Mouse (Mus musculus): ENCODE measurements around the gene Selenof. TPM values are rescaled to one million over a fixed set of nuclear protein-coding genes. Genes with fewer than 3 reads are reported as not detected.

Selenof gene
- polyA plus RNA-seq, 1 experiment, result 264 TPM

DNA sequence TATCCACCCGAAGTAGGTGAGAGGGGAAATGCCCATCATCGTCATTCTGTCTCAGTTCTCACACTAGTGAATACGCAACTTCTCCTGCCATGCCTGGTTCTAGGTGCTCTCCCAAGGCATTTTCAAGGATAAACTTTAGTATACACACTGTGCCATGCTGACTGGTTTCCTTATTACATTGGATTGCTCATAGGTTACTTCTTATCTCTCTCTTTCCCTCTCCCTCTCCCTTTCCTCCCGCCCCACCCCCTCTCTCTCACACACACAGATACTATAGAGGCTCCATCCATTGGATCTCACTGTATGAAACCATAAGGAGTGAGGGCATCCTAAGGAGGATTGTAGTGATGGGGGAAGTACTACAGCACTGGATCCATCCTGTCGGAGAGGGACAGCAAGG, 38.0 kb downstream of the Selenof start:
- no peak overlapping the region for H3K4me3 ChIP-seq
- no peaks in the 10 kb centered on the region for H3K79me2 ChIP-seq (ENCODE audit: control insufficient read depth, insufficient read depth)
- no peaks in the 10 kb centered on the region for H3K36me3 ChIP-seq (ENCODE audit: control insufficient read depth, insufficient read depth)
- no peak overlapping the region for H3ac ChIP-seq (ENCODE audit: control insufficient read depth, insufficient read length)
- H3K27me3 ChIP-seq (ENCODE audit: control insufficient read depth, insufficient read depth, insufficient read length), result no peaks in the 10 kb centered on the region
- TF ChIP-seq POLR2A (IDR thresholded peaks at IDR 0.05; ENCODE audit: insufficient read length, low read depth) (no peak), E2F4 (IDR thresholded peaks at IDR 0.05; ENCODE audit: insufficient read depth) (no peak), MAX (IDR thresholded peaks at IDR 0.05; ENCODE audit: low read depth) (no peak), CEBPB (IDR thresholded peaks at IDR 0.05; ENCODE audit: insufficient read depth, poor library complexity, severe bottlenecking) (no peak), POLR2AphosphoS2 (IDR thresholded peaks at IDR 0.05; ENCODE audit: insufficient read length, low read depth) (no peak), TCF12 (IDR thresholded peaks at IDR 0.05; ENCODE audit: insufficient read depth, poor library complexity, severe bottlenecking) (no peak), MYOD1 (IDR thresholded peaks at IDR 0.05; ENCODE audit: control insufficient read depth in 1 of 3, insufficient read length in 2 of 3, low read depth in 2 of 3) (no peak), REST (IDR thresholded peaks at IDR 0.05; ENCODE audit: insufficient read depth, insufficient read length) (no peak), SRF (IDR thresholded peaks at IDR 0.05; ENCODE audit: control insufficient read depth, insufficient read length, low read depth) (no peak), MYOG (IDR thresholded peaks at IDR 0.05; ENCODE audit: control insufficient read depth in 1 of 3, insufficient read depth in 1 of 3, insufficient read length in 2 of 3, low read depth in 2 of 3) (no peak), TCF3 (IDR thresholded peaks at IDR 0.05; ENCODE audit: insufficient read length, low read depth) (no peak), USF1 (IDR thresholded peaks at IDR 0.05; ENCODE audit: low read depth) (no peak)
- H3K4me2 ChIP-seq (ENCODE audit: low read depth), result no peak overlapping the region

DNA sequence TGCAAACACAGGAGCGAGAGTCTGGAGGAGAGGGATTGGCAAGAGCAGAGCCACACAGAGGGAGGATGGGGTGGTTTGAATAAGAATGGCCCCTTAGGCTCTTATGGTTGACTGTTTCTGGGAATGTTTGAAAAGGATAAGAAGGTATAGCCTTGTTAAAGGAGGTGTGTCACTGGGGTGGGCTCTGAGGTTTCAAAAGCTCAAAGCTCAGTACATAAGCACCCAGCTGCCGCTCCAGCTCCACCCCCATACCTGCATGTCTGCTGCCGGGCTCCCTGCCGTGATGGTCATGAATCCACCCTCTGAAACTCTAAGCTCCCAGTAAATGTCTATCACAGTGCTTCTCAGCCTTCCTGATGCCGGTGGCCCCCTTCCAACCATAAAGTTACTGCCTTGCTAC, 40.7 kb downstream of the Selenof start:
- Histone ChIP-seq H3K36me3 (ENCODE audit: control insufficient read depth, insufficient read depth) (no peaks in the 10 kb centered on the region), H3K79me2 (ENCODE audit: control insufficient read depth, insufficient read depth) (no peaks in the 10 kb centered on the region), H3K27me3 (ENCODE audit: control insufficient read depth, insufficient read depth, insufficient read length) (no peaks in the 10 kb centered on the region), H3K4me2 (ENCODE audit: low read depth) (no peak overlapping the region), H3ac (ENCODE audit: control insufficient read depth, insufficient read length) (no peak overlapping the region), H3K4me3 (no peak overlapping the region)
- TF ChIP-seq E2F4 (IDR thresholded peaks at IDR 0.05; ENCODE audit: insufficient read depth), result no peak
- TF ChIP-seq POLR2AphosphoS2 (IDR thresholded peaks at IDR 0.05; ENCODE audit: insufficient read length, low read depth), result no peak
- no peak for TF ChIP-seq REST (IDR thresholded peaks at IDR 0.05; ENCODE audit: insufficient read depth, insufficient read length)
- no peak for TF ChIP-seq TCF12 (IDR thresholded peaks at IDR 0.05; ENCODE audit: insufficient read depth, poor library complexity, severe bottlenecking)

DNA sequence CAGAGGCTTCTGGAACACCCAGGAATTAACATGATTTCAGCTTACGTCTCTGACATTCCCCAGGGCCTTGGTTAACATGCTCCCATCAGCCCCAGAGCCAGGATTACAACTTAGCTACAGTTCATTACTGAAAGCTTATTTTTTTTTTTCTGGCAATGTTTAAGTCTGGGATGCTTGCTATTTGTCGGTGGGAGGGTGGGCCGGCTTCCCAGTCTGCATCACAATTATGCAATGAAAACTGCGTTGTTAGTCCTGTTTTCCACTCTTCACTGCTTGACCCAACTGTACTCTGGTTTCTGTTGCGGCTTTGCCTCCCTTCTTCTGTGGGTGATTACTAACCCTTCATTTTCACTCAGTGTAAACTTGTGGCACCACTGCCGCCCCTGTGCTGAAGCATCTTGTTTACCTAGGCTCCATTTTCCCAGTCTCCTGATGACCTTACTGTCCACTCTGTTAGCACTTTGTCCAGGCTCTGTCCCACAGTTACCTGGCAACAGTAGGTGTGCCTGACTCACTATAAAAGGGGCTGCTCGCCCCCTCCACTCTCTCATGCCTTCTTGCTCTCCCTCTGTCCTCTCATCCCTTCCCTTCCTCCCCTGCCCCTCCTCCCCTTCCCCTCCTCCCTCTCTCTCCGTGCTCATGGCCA, 41.6 kb downstream of the Selenof start:
- Histone ChIP-seq H3K36me3 (ENCODE audit: control insufficient read depth, insufficient read depth) (no peaks in the 10 kb centered on the region), H3K4me3 (no peak overlapping the region), H3ac (ENCODE audit: control insufficient read depth, insufficient read length) (no peak overlapping the region), H3K27me3 (ENCODE audit: control insufficient read depth, insufficient read depth, insufficient read length) (no peaks in the 10 kb centered on the region), H3K4me2 (ENCODE audit: low read depth) (no peak overlapping the region), H3K79me2 (ENCODE audit: control insufficient read depth, insufficient read depth) (no peaks in the 10 kb centered on the region)
- TF ChIP-seq MAX (IDR thresholded peaks at IDR 0.05; ENCODE audit: low read depth) (no peak), SRF (IDR thresholded peaks at IDR 0.05; ENCODE audit: control insufficient read depth, insufficient read length, low read depth) (no peak), REST (IDR thresholded peaks at IDR 0.05; ENCODE audit: insufficient read depth, insufficient read length) (no peak), POLR2A (IDR thresholded peaks at IDR 0.05; ENCODE audit: insufficient read length, low read depth) (no peak), MYOD1 (IDR thresholded peaks at IDR 0.05; ENCODE audit: control insufficient read depth in 1 of 3, insufficient read length in 2 of 3, low read depth in 2 of 3) (no peak), MYOG (IDR thresholded peaks at IDR 0.05; ENCODE audit: control insufficient read depth in 1 of 3, insufficient read depth in 1 of 3, insufficient read length in 2 of 3, low read depth in 2 of 3) (no peak), TCF3 (IDR thresholded peaks at IDR 0.05; ENCODE audit: insufficient read length, low read depth) (no peak)

DNA sequence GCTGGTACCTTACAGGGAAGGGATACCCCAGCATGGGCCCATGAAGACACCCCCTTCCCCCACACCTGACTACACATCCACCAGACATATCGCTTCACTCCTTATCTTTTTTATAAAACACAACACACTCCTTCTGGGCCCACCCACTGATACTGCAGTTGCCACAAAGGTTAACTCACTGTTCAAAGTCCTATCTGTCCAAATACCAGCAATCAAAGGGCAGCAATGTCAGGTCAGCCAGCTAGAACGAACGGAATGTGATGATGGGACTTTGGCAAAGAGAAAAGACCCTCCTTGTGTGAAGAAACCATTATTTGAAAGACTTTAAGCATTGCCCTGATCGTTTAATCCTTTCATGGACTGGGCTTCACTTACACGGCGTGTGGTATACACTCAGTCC, 42.3 kb downstream of the Selenof start:
- Histone ChIP-seq H3K4me2 (ENCODE audit: low read depth) (no peak overlapping the region), H3K79me2 (ENCODE audit: control insufficient read depth, insufficient read depth) (no peaks in the 10 kb centered on the region), H3K4me3 (no peak overlapping the region), H3ac (ENCODE audit: control insufficient read depth, insufficient read length) (no peak overlapping the region), H3K27me3 (ENCODE audit: control insufficient read depth, insufficient read depth, insufficient read length) (no peaks in the 10 kb centered on the region), H3K36me3 (ENCODE audit: control insufficient read depth, insufficient read depth) (no peaks in the 10 kb centered on the region)
- TF ChIP-seq MAX (IDR thresholded peaks at IDR 0.05; ENCODE audit: low read depth) (no peak), POLR2AphosphoS2 (IDR thresholded peaks at IDR 0.05; ENCODE audit: insufficient read length, low read depth) (no peak), E2F4 (IDR thresholded peaks at IDR 0.05; ENCODE audit: insufficient read depth) (no peak), USF1 (IDR thresholded peaks at IDR 0.05; ENCODE audit: low read depth) (no peak), CEBPB (IDR thresholded peaks at IDR 0.05; ENCODE audit: insufficient read depth, poor library complexity, severe bottlenecking) (no peak), SRF (IDR thresholded peaks at IDR 0.05; ENCODE audit: control insufficient read depth, insufficient read length, low read depth) (no peak), POLR2A (IDR thresholded peaks at IDR 0.05; ENCODE audit: insufficient read length, low read depth) (no peak), TCF12 (IDR thresholded peaks at IDR 0.05; ENCODE audit: insufficient read depth, poor library complexity, severe bottlenecking) (no peak), REST (IDR thresholded peaks at IDR 0.05; ENCODE audit: insufficient read depth, insufficient read length) (no peak), MYOD1 (IDR thresholded peaks at IDR 0.05; ENCODE audit: control insufficient read depth in 1 of 3, insufficient read length in 2 of 3, low read depth in 2 of 3) (no peak), TCF3 (IDR thresholded peaks at IDR 0.05; ENCODE audit: insufficient read length, low read depth) (no peak), MYOG (IDR thresholded peaks at IDR 0.05; ENCODE audit: control insufficient read depth in 1 of 3, insufficient read depth in 1 of 3, insufficient read length in 2 of 3, low read depth in 2 of 3) (no peak)

DNA sequence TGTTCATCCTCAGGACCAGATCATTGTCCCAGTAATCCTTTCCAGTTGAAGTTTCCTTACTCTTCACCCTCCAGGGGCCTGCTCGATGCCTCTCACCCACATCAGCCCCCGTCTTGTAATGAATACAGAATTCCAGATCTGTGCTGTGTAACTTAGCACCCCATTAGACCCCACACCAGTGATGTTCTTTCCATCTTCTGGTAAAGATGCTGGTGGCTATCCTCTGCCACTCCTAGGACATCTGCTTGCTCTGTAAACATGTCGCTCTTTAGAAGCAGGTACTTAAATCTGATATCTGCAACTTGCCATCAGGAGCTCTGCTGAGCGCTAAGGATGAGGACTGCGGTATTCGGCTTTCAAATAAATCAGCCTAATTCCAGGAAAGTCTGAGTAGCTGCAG, 44.2 kb downstream of the Selenof start:
- Histone ChIP-seq H3K79me2 (ENCODE audit: control insufficient read depth, insufficient read depth) (no peaks in the 10 kb centered on the region), H3K36me3 (ENCODE audit: control insufficient read depth, insufficient read depth) (no peaks in the 10 kb centered on the region), H3ac (ENCODE audit: control insufficient read depth, insufficient read length) (no peak overlapping the region), H3K4me3 (no peak overlapping the region), H3K27me3 (ENCODE audit: control insufficient read depth, insufficient read depth, insufficient read length) (no peaks in the 10 kb centered on the region), H3K4me2 (ENCODE audit: low read depth) (no peak overlapping the region)
- TF ChIP-seq POLR2A (IDR thresholded peaks at IDR 0.05; ENCODE audit: insufficient read length, low read depth) (no peak), TCF12 (IDR thresholded peaks at IDR 0.05; ENCODE audit: insufficient read depth, poor library complexity, severe bottlenecking) (no peak), POLR2AphosphoS2 (IDR thresholded peaks at IDR 0.05; ENCODE audit: insufficient read length, low read depth) (no peak), CEBPB (IDR thresholded peaks at IDR 0.05; ENCODE audit: insufficient read depth, poor library complexity, severe bottlenecking) (no peak), E2F4 (IDR thresholded peaks at IDR 0.05; ENCODE audit: insufficient read depth) (no peak), SRF (IDR thresholded peaks at IDR 0.05; ENCODE audit: control insufficient read depth, insufficient read length, low read depth) (no peak), USF1 (IDR thresholded peaks at IDR 0.05; ENCODE audit: low read depth) (no peak), TCF3 (IDR thresholded peaks at IDR 0.05; ENCODE audit: insufficient read length, low read depth) (no peak), REST (IDR thresholded peaks at IDR 0.05; ENCODE audit: insufficient read depth, insufficient read length) (no peak), MYOD1 (IDR thresholded peaks at IDR 0.05; ENCODE audit: control insufficient read depth in 1 of 3, insufficient read length in 2 of 3, low read depth in 2 of 3) (no peak), MYOG (IDR thresholded peaks at IDR 0.05; ENCODE audit: control insufficient read depth in 1 of 3, insufficient read depth in 1 of 3, insufficient read length in 2 of 3, low read depth in 2 of 3) (no peak), MAX (IDR thresholded peaks at IDR 0.05; ENCODE audit: low read depth) (no peak)
